Mouse (Mus musculus): Measurements from ENCODE around the gene Stard7. TPM values are rescaled to one million over a fixed set of nuclear protein-coding genes. Genes with fewer than 3 reads are reported as not detected.

Stard7 gene
- polyA plus RNA-seq, 2 experiments, result 60.8 to 79.0 TPM

DNA sequence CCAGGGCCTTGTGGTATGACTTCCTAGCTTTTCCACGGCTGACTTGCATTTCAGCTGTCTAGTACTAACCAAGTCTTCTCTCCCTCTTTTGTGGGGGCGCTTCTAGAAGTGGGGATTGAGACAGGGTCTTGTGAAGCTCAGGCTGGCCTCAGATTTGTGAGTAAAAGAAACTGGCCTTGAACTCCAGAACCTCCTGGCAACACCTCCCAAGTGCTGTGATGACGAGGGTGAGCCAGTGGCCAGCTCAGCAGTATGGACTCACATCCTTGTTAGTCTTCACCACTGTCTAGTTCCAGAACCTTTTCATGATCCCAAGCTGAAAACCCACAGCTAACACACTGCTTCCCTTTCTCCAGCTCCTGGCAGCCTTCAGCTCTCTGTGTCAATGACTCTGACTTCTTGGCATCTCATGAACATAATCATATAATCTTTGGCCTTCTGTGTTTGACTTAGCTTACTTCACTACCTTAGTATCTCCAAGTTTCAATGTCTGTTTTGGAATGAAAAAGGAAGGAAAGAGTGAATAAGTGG lies 15.3 kb upstream of the Stard7 start:
- Histone ChIP-seq H3K9me3 (ENCODE audit: control insufficient read depth, low read length) (no peaks in the 10 kb centered on the region), H3K36me3 (ENCODE audit: control insufficient read depth, insufficient read depth, low read length) (peaks cover 48% of the 10 kb centered on the region), H3K27ac (replicated peaks; ENCODE audit: low read depth, low read length) (no peak overlapping the region)

DNA sequence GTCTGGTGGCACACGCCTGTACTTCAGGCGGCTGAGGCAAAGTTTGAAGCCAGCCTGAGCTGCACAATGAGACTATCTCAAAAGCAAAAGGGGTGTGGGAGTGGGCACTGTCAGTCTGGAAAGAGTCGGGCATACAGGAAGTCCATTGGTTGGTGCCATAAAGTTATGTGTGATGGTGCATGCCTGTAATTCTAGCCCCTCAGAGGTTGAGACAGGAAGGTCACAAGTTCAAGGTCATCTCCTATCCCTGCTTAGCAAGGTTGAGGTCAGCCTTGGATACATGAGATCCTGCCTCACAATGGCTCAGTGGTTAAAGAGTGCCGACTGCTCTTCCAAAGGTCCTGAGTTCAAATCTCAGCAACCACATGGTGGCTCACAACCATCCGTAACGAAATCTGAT lies 14.7 kb upstream of the Stard7 start:
- no peaks in the 10 kb centered on the region for H3K27me3 ChIP-seq (ENCODE audit: control insufficient read depth, insufficient read depth, low read length)
- H3K4me2 ChIP-seq (replicated peaks; ENCODE audit: low read depth, low read length, severe bottlenecking), result no peak overlapping the region
- peaks cover 51% of the 10 kb centered on the region for H3K36me3 ChIP-seq (ENCODE audit: control insufficient read depth, insufficient read depth, low read length)
- H3K9ac ChIP-seq (ENCODE audit: low read depth, low read length, severe bottlenecking), result no peak overlapping the region
- no peak for DNase-seq (ENCODE audit: low spot score)
- no peak overlapping the region for H3K4me3 ChIP-seq (replicated peaks; ENCODE audit: low read length)
- TF ChIP-seq POLR2A (IDR thresholded peaks at IDR 0.05; ENCODE audit: borderline replicate concordance, extremely low read depth, insufficient read depth, insufficient read length), result no peak
- H3K9me3 ChIP-seq (ENCODE audit: control insufficient read depth, low read length), result no peaks in the 10 kb centered on the region
- no peaks in the 10 kb centered on the region for H3K4me1 ChIP-seq (ENCODE audit: control insufficient read depth, insufficient read depth, low read length)
- WGBS, result 84% methylated on average over 6 of the region's 6 CpGs
- no peak for ATAC-seq (ENCODE audit: low FRiP score, low read depth)
- no peak overlapping the region for H3K27ac ChIP-seq (replicated peaks; ENCODE audit: low read depth, low read length)

More for the DNA sequence above, 15.3 kb upstream of the Stard7 start:
- Histone ChIP-seq H3K4me1 (ENCODE audit: control insufficient read depth, insufficient read depth, low read length) (no peaks in the 10 kb centered on the region), H3K4me3 (replicated peaks; ENCODE audit: low read length) (no peak overlapping the region), H3K9ac (ENCODE audit: low read depth, low read length, severe bottlenecking) (no peak overlapping the region), H3K4me2 (replicated peaks; ENCODE audit: low read depth, low read length, severe bottlenecking) (no peak overlapping the region), H3K27me3 (ENCODE audit: control insufficient read depth, insufficient read depth, low read length) (no peaks in the 10 kb centered on the region)
- no peak for TF ChIP-seq POLR2A (IDR thresholded peaks at IDR 0.05; ENCODE audit: borderline replicate concordance, extremely low read depth, insufficient read depth, insufficient read length)
- no peak for ATAC-seq (ENCODE audit: low FRiP score, low read depth)
- 82% methylated on average over 3 of the region's 3 CpGs for WGBS
- DNase-seq (ENCODE audit: low spot score), result no peak

DNA sequence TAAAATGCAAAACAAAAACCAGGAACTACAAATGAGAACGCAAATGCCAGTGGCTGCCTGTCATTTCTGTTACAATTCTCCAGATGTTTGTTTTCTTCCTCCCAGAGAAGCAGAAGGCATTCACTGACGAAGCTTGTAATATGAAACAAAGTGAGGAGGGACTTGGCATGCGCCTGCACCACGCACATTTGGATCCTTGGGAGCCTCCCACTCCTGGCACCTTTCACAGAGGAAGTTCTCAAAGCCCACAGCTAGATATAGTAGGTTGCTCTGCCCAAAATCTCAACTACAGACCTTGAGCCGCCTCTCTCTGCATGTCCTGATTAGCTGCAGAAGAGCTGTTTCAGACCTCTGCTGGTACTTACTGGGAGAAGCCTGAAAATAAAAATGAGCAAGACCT lies 10.7 kb upstream of the Stard7 start:
- no peak overlapping the region for H3K4me3 ChIP-seq (replicated peaks; ENCODE audit: low read length)
- H3K4me1 ChIP-seq (ENCODE audit: control insufficient read depth, insufficient read depth, low read length), result no peaks in the 10 kb centered on the region
- no peak overlapping the region for H3K4me2 ChIP-seq (replicated peaks; ENCODE audit: low read depth, low read length, severe bottlenecking)
- TF ChIP-seq POLR2A (IDR thresholded peaks at IDR 0.05; ENCODE audit: borderline replicate concordance, extremely low read depth, insufficient read depth, insufficient read length), result no peak
- ATAC-seq (ENCODE audit: low FRiP score, low read depth) (no peak), DNase-seq (ENCODE audit: low spot score) (no peak)
- H3K36me3 ChIP-seq (ENCODE audit: control insufficient read depth, insufficient read depth, low read length), result peaks cover 42% of the 10 kb centered on the region
- H3K9ac ChIP-seq (ENCODE audit: low read depth, low read length, severe bottlenecking), result no peak overlapping the region
- H3K27ac ChIP-seq (replicated peaks; ENCODE audit: low read depth, low read length), result no peak overlapping the region
- H3K27me3 ChIP-seq (ENCODE audit: control insufficient read depth, insufficient read depth, low read length), result no peaks in the 10 kb centered on the region
- H3K9me3 ChIP-seq (ENCODE audit: control insufficient read depth, low read length), result no peaks in the 10 kb centered on the region
- WGBS, result 93% methylated on average over 5 of the region's 5 CpGs

DNA sequence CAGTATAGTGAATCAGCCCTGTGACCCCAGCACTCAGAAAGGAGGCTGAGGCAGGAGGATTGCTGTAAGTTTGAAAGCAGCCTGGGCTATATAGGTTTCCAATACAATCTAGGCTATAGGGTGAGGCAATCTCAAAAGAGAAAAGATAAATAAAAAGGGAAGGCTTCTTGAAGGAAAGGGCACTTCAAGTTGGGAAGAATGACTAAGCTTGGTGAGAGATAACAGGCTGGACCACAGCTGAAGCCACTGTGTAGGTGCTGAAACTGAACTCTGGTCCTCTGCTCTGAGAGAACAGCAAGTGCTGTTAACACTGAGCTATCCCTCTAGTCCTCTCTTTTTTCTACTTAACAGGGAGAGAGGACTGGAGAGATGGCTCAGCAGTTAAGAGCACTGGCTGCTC lies 7.5 kb upstream of the Stard7 start:
- Histone ChIP-seq H3K36me3 (ENCODE audit: control insufficient read depth, insufficient read depth, low read length) (peaks cover 20% of the 10 kb centered on the region), H3K9me3 (ENCODE audit: control insufficient read depth, low read length) (no peaks in the 10 kb centered on the region), H3K27me3 (ENCODE audit: control insufficient read depth, insufficient read depth, low read length) (no peaks in the 10 kb centered on the region), H3K27ac (replicated peaks; ENCODE audit: low read depth, low read length) (no peak overlapping the region), H3K4me3 (replicated peaks; ENCODE audit: low read length) (no peak overlapping the region), H3K4me1 (ENCODE audit: control insufficient read depth, insufficient read depth, low read length) (no peaks in the 10 kb centered on the region), H3K4me2 (replicated peaks; ENCODE audit: low read depth, low read length, severe bottlenecking) (no peak overlapping the region), H3K9ac (ENCODE audit: low read depth, low read length, severe bottlenecking) (no peak overlapping the region)
- TF ChIP-seq POLR2A (IDR thresholded peaks at IDR 0.05; ENCODE audit: borderline replicate concordance, extremely low read depth, insufficient read depth, insufficient read length), result no peak
- DNase-seq (ENCODE audit: low spot score) (no peak), ATAC-seq (ENCODE audit: low FRiP score, low read depth) (no peak)

DNA sequence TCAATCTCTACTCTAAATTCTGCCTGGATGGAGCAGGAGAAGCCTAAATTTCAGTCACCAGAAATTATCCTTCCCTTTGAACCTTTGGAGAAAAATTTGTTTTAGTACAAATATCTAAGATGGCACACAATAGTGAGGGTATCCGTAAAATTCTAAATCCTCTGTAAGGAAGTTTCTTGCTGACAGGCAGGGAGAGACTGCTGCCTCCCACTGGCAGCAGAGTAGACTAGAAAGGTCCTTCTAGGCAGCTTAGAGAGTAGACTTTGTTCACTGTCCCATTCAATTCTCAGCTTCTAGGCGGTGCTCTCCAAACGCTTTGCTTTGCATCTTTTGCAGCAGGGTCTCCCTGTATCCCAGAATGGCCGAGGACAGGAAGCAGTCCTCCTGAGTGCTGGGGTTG lies 2.2 kb upstream of the Stard7 start:
- H3K4me1 ChIP-seq (ENCODE audit: control insufficient read depth, insufficient read depth, low read length), result peaks cover 4% of the 10 kb centered on the region; the same call in 1 of the 2 replicates
- no peak overlapping the region for H3K9ac ChIP-seq (ENCODE audit: low read depth, low read length, severe bottlenecking)
- H3K36me3 ChIP-seq (ENCODE audit: control insufficient read depth, insufficient read depth, low read length), result no peaks in the 10 kb centered on the region
- H3K27me3 ChIP-seq (ENCODE audit: control insufficient read depth, insufficient read depth, low read length), result no peaks in the 10 kb centered on the region
- no peaks in the 10 kb centered on the region for H3K9me3 ChIP-seq (ENCODE audit: control insufficient read depth, low read length)
- 47% methylated on average over 4 of the region's 4 CpGs for WGBS
- no peak overlapping the region for H3K27ac ChIP-seq (replicated peaks; ENCODE audit: low read depth, low read length)
- no peak for DNase-seq (ENCODE audit: low spot score)
- ATAC-seq (ENCODE audit: low FRiP score, low read depth), result no peak
- H3K4me3 ChIP-seq (replicated peaks; ENCODE audit: low read length), result no peak overlapping the region
- no peak for TF ChIP-seq POLR2A (IDR thresholded peaks at IDR 0.05; ENCODE audit: borderline replicate concordance, extremely low read depth, insufficient read depth, insufficient read length)
- no peak overlapping the region for H3K4me2 ChIP-seq (replicated peaks; ENCODE audit: low read depth, low read length, severe bottlenecking)
